Mouse (Mus musculus): ENCODE data around the gene Bud23.

- TF ChIP-seq CTCF (IDR thresholded peaks at IDR 0.05; ENCODE audit: insufficient read depth, low read length) (no peak), POLR2A (IDR thresholded peaks at IDR 0.05; ENCODE audit: borderline replicate concordance, extremely low read depth, low read depth, low read length) (no peak)
Measured at GRCm38 (mm10) chr5:135109426-135109825, 44.7 kb upstream of the Bud23 start.

Data from lung, adult 2 months (tissue).